Comparison of ENCODE assay signal across 9 mouse cellular contexts in genomic region chr5:9725601-9726268, GRCm38 (mm10). TPM values are rescaled to one million over a fixed set of nuclear protein-coding genes. Genes with fewer than 3 reads are reported as not detected.
A peak's percentile ranks its signal among the peaks of the same experiment; 100 is the strongest.
DNase-seq lines count a peak whose midpoint lies in the region; ATAC-seq and TF ChIP-seq lines count a peak whose summit lies in the region.
"Had no signal": no experiment of that assay in that cellular context is flagged by ENCODE, and none has a peak within 500 bp of the region (broad histone marks: within the 10 kb centered on the region; RNA-seq: fewer than 3 reads in every experiment).

No protein-coding gene starts in this region.

- H3K36me3 ChIP-seq in forebrain, embryonic 14.5 days (ENCODE audit: control insufficient read depth, insufficient read depth, low read length): no peaks in the 10 kb centered on the region
- no peaks in the 10 kb centered on the region for H3K36me3 ChIP-seq in intestine, postnatal 0 days (ENCODE audit: control insufficient read depth, insufficient read depth)
- H3K36me3 ChIP-seq in limb, embryonic 14.5 days (ENCODE audit: control insufficient read depth, insufficient read depth, low read length): no peaks in the 10 kb centered on the region
- H3K36me3 ChIP-seq: liver, embryonic 15.5 days had no signal

- intact Hi-C loops in heart, postnatal 36 days (cut with DNase I): no loop called here

- no peak overlapping the region for H3K27ac ChIP-seq in forebrain, embryonic 14.5 days (ENCODE audit: low read depth, low read length)
- no peak overlapping the region for H3K27ac ChIP-seq in intestine, postnatal 0 days (ENCODE audit: low read depth, low read length)
- no peak overlapping the region for H3K27ac ChIP-seq in limb, embryonic 14.5 days (replicated peaks; ENCODE audit: low read depth, low read length)
- H3K27ac ChIP-seq: liver, embryonic 15.5 days had no signal

- peak overlapping the region; percentile 67 for H3K9ac ChIP-seq in forebrain, embryonic 14.5 days (ENCODE audit: low read length)
- H3K9ac ChIP-seq in intestine, postnatal 0 days (ENCODE audit: low read depth, low read length): no peak overlapping the region
- peak overlapping the region; percentile 51 for H3K9ac ChIP-seq in limb, embryonic 14.5 days (ENCODE audit: low read depth, low read length, severe bottlenecking)
- H3K9ac ChIP-seq: liver, embryonic 15.5 days had no signal

- no peak for TF ChIP-seq POLR2A in limb, embryonic 14.5 days (IDR thresholded peaks at IDR 0.05; ENCODE audit: borderline replicate concordance, extremely low read depth, insufficient read depth, insufficient read length)

- TF ChIP-seq CTCF in intestine, postnatal 0 days (IDR thresholded peaks at IDR 0.05; ENCODE audit: low read depth): no peak

- peaks cover 5% of the 10 kb centered on the region; the same call in 1 of the 2 replicates for H3K4me1 ChIP-seq in forebrain, embryonic 14.5 days (ENCODE audit: control insufficient read depth, insufficient read depth, low read length)
- H3K4me1 ChIP-seq in intestine, postnatal 0 days (replicated peaks; ENCODE audit: control insufficient read depth, insufficient read depth, low read length): no peaks in the 10 kb centered on the region
- 0 out of 2 replicates have a peak, but pooled peaks cover 5% of the 10 kb centered on the region for H3K4me1 ChIP-seq in limb, embryonic 14.5 days (ENCODE audit: control insufficient read depth, insufficient read depth, low read length)
- H3K4me1 ChIP-seq: liver, embryonic 15.5 days had no signal

- peak overlapping the region; percentile 42 for H3K4me3 ChIP-seq in forebrain, embryonic 14.5 days (ENCODE audit: low read depth, low read length)
- H3K4me3 ChIP-seq in intestine, postnatal 0 days (ENCODE audit: low read depth, low read length): peak overlapping the region; percentile 18; the same call in 1 of the 2 replicates
- peak overlapping the region; percentile 43 for H3K4me3 ChIP-seq in limb, embryonic 14.5 days (replicated peaks; ENCODE audit: low read length)
- H3K4me3 ChIP-seq: liver, embryonic 15.5 days had no signal

- peak overlapping the region; percentile 94 for H3K4me2 ChIP-seq in forebrain, embryonic 14.5 days (ENCODE audit: low read length)
- H3K4me2 ChIP-seq in intestine, postnatal 0 days (replicated peaks; ENCODE audit: low read depth): peak overlapping the region; percentile 57
- H3K4me2 ChIP-seq in limb, embryonic 14.5 days (replicated peaks; ENCODE audit: low read depth, low read length, severe bottlenecking): peak overlapping the region; percentile 88

- H3K27me3 ChIP-seq in forebrain, embryonic 14.5 days (replicated peaks; ENCODE audit: control insufficient read depth, insufficient read depth, low read length): peaks cover 9% of the 10 kb centered on the region; the same call in 1 of the 2 replicates
- 0 out of 2 replicates have a peak, but pooled peaks cover 3% of the 10 kb centered on the region for H3K27me3 ChIP-seq in intestine, postnatal 0 days (replicated peaks; ENCODE audit: control insufficient read depth, insufficient read depth, low read length)
- H3K27me3 ChIP-seq in limb, embryonic 14.5 days (ENCODE audit: control insufficient read depth, insufficient read depth, low read length): peaks cover 20% of the 10 kb centered on the region

- peak; percentile 92 for ATAC-seq in forebrain, embryonic 14.5 days
- 0 out of 2 replicates have a peak, but pooled peaks have one; percentile 22 for ATAC-seq in intestine, postnatal 0 days
- peak; percentile 81 for ATAC-seq in limb, embryonic 14.5 days (ENCODE audit: low FRiP score, low read depth)

- no peaks in the 10 kb centered on the region for H3K9me3 ChIP-seq in forebrain, embryonic 14.5 days (replicated peaks; ENCODE audit: control insufficient read depth, low read length)
- H3K9me3 ChIP-seq in intestine, postnatal 0 days (ENCODE audit: control insufficient read depth): no peaks in the 10 kb centered on the region
- no peaks in the 10 kb centered on the region for H3K9me3 ChIP-seq in limb, embryonic 14.5 days (ENCODE audit: control insufficient read depth, low read length)
- H3K9me3 ChIP-seq: liver, embryonic 15.5 days had no signal

- DNase-seq in heart, adult 11 months: peak; percentile 88
- DNase-seq in heart, postnatal 36 days: no peak
- peak; percentile 16 for DNase-seq in cerebellum, adult 11 months
- peak; percentile 92 for DNase-seq in forebrain, embryonic 14.5 days (ENCODE audit: low spot score)
- peak; percentile 63 for DNase-seq in limb, embryonic 14.5 days (ENCODE audit: low spot score)
- DNase-seq in right cerebral cortex, postnatal 14 days: peak; percentile 53
- no peak for DNase-seq in B cell, adult 2 months

- WGBS in forebrain, embryonic 14.5 days: under 1% methylated on average over 22 of the region's 22 CpGs
- under 1% methylated on average over 22 of the region's 22 CpGs for WGBS in intestine, postnatal 0 days
- under 1% methylated on average over 22 of the region's 22 CpGs for WGBS in limb, embryonic 14.5 days

RNA-seq across cellular contexts. Expression of gene Grm3, which starts 0.8 kb away (rescaled TPM):
- not detected for total RNA-seq in heart, postnatal 36 days (2021)
- 8.0 and 14.8 TPM in 2 replicates for polyA plus RNA-seq in forebrain, embryonic 14.5 days (2014; fragmentation: Nextera tagmentation; extraction: Ambion mirVana)
- not detected in 2 replicates for polyA plus RNA-seq in intestine, postnatal 0 days (2015; fragmentation: Nextera tagmentation; extraction: Ambion mirVana)
- 0.54 and 0.83 TPM in 2 replicates for polyA plus RNA-seq in limb, embryonic 14.5 days (2012; rRNA removed)
- 0.84 and 1.5 TPM in 2 replicates for polyA plus RNA-seq in limb, embryonic 14.5 days (2014; fragmentation: Nextera tagmentation; extraction: Ambion mirVana)

Comparison
In these comparisons a context has a peak if more than half of its experiments do, and no peak if none do; other contexts are left out.
1. DNase-seq: peak in heart, adult 11 months (single experiment), cerebellum, adult 11 months (single experiment), forebrain, embryonic 14.5 days (single experiment), limb, embryonic 14.5 days (single experiment) and right cerebral cortex, postnatal 14 days (single experiment); none in heart, postnatal 36 days (0 of 2) and B cell, adult 2 months (0 of 2).
2. ATAC-seq: peak in every context shown above with its lines; median percentile 92 in forebrain, embryonic 14.5 days; 81 in limb, embryonic 14.5 days; 22 in intestine, postnatal 0 days.
3. Peak in every context shown above with its lines, with median percentiles within 50 percentile points of each other: H3K4me2 ChIP-seq and H3K4me3 ChIP-seq.